Mouse (Mus musculus) thymus, postnatal 0 days (tissue): ENCODE results near the gene Spen. TPM values are rescaled to one million over a fixed set of nuclear protein-coding genes. Genes with fewer than 3 reads are reported as not detected.
A peak's percentile ranks its signal among the peaks of the same experiment; 100 is the strongest.

Source experiments
- DNase-seq: peaks from one replicate; pipeline ENCODE4 v3.0.0-alpha.2; 2015; ENCODE audit warnings: low spot score
- polyA plus RNA-seq: library from polyadenylated mRNA; unstranded; fragments of >200 nt; fragmentation: Nextera tagmentation; extraction: Ambion mirVana; gene quantifications from 2 replicates; pipeline ENCODE4 v1.2.1, GENCODE M21; 2015

Gene Spen
- polyA plus RNA-seq, 1 experiment from 2014 or later, result 9.3 TPM

GRCm38 (mm10) chr4:141530979-141531378, 7.4 kb downstream of the Spen start:
- DNase-seq, result no peak

GRCm38 (mm10) chr4:141528938-141529337, 9.5 kb downstream of the Spen start:
- no peak for DNase-seq

DNA sequence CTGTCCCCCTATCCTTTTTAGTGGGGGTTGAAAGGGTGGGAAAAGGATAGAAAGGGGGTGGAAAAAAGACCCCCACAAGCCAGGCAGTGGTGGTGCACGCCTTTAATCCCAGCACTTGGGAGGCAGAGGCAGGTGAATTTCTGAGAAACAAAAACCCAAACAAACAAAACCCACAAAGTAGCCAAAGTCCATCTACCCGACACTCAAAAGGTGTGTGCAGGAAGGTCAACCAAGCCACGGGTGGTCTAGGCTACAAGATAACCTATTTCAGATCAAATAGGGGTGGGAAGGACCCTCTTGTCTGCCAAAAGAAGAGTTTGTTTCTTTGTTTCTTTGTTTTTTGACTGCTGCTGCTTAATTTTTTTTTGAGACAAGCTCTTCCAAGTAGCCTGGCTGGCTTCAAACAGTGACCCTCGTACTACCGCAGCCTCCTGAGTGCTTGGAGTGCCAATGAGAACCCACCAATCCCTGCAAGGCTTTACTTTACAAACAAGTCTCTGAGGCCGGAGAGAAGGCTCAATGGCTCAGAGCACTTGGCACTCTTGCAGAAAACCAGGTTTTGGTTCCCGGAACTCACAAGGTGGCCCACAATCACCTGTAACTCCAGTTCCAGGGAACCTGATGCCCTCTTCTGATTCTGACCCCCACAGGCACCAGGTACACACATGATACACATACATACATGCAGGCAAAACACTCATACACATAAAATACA, 11.3 kb downstream of the Spen start:
- DNase-seq, result no peak

GRCm38 (mm10) chr4:141525940-141526339, 12.5 kb downstream of the Spen start:
- no peak for DNase-seq

DNA sequence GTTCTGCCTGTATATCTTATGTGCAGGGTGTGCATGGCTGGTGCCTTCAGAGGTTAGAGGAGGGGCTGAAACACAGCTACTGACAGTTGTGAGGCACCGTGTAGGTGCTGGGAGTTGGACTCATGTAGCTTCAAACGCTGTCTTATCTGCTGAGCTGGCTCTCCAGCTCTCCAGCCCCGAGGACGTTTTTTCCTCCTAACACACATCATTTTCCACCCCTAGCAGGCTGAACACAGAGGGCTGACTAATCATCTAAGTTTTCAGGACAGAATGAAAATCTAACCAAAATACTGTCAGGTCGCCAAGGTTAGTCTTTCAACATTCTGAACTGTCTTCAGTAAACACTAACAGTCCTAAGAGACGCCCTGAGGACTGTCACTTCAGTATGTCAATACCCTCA, 13.7 kb downstream of the Spen start:
- DNase-seq, result no peak

- no peak for DNase-seq
Measured at GRCm38 (mm10) chr4:141523128-141523527, 15.3 kb downstream of the Spen start.

DNA sequence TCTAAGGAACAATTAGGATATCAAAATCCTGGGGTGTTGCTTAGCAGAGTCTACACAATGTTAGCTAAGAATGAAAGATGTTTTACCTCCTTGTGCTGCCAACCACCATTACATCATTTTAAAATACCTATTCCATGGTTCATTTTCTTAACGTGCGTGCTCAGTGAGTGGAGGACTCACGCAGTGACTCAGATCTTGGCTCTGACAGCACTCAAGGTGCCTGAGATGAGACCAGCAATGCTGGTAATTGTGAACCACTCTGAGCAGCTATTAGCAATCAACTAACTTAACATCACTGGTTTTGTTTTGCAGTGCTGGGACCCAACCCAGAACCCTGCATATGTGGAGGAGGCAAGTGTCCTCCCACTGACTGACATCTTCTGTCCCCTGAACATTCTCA, 20.0 kb downstream of the Spen start:
- DNase-seq, result no peak

DNA sequence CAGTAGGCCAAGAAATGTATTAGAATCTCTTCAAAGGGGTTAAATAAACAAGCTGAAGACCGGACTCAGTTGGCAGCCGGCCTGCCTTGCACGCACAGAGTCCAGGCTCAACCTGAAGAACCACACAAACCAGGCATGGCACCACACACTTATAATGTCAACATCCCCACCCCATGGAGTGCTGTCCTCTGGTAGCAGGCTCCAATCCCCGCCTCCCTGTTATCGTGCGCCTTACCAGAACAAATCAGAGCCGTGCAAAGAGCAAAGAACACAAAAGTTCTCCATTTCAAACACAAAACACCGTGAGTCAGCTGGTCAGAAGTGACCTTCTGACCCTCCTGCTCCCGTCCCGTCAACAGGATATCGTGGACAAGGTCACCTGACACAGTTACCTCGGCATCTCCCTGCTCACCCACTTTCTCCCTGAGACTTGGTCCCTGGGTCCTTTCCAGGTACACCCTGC, 24.2 kb downstream of the Spen start:
- no peak for DNase-seq

DNA sequence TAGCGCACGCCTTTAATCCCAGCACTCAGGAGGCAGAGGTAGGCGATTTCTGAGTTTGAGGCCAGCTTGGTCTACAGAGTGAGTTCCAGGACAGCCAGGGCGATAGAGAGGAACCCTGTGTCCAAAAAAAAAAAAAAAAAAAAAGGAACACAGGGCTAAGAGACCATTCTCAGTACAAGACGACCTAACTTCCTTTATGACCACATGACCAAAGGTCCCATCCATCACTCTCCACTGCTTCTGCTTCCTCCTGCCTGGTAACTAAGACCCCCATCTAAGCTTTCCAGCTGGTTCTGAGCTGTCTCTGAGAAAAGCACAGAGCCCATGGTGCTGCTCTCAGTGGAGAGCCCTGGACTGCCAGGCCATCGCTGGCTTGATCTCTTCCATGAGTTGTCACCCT, 26.3 kb downstream of the Spen start:
- no peak for DNase-seq

- DNase-seq, result no peak
Measured at GRCm38 (mm10) chr4:141510457-141510856, 27.9 kb downstream of the Spen start.

DNA sequence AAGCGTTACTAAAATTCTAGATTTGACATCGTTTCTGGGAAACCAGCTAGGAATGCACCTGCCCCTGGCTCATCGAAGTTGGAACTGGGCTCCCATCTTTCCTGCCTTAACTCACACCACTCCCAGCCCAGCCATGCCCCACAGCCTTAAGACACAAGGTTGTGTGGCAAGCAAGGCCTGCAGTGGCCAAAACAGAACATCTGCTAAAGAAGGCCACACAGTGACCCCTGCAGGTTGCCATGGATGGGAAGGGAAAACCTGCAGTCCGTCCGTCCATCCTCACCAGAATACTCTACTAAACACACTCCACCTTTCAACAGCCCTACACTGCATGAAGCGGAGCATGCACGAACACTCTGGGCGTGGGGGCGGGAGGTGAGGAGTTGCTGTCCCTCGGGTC, 31.5 kb downstream of the Spen start:
- DNase-seq, result no peak

DNA sequence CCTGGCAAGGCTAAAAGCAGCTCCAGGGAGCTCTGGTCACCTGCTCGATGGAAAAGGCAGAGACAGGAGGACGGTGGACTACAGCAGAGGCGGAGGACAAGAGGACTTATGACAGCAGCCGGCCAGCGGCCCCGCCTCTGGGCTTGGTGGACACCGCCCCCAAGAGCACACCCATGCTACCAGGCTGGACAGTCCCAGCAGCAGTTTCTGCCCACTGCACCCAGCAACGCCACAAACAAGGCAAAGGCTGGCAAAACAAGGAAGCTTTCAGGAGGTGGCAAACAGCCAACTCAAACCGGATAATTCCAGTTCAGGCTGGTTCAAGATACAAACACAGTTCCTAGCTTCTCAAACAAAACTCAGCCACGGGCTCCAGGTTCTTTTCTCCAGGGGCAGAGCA, 32.0 kb downstream of the Spen start:
- no peak for DNase-seq

GRCm38 (mm10) chr4:141505810-141506209, 32.6 kb downstream of the Spen start:
- no peak for DNase-seq

GRCm38 (mm10) chr4:141504471-141504870, 33.9 kb downstream of the Spen start:
- no peak for DNase-seq

GRCm38 (mm10) chr4:141502723-141503122, 35.7 kb downstream of the Spen start:
- no peak for DNase-seq

- no peak for DNase-seq
Measured at GRCm38 (mm10) chr4:141501058-141501457, 37.3 kb downstream of the Spen start.

- no peak for DNase-seq
Measured at GRCm38 (mm10) chr4:141500637-141501036, 37.8 kb downstream of the Spen start.

DNA sequence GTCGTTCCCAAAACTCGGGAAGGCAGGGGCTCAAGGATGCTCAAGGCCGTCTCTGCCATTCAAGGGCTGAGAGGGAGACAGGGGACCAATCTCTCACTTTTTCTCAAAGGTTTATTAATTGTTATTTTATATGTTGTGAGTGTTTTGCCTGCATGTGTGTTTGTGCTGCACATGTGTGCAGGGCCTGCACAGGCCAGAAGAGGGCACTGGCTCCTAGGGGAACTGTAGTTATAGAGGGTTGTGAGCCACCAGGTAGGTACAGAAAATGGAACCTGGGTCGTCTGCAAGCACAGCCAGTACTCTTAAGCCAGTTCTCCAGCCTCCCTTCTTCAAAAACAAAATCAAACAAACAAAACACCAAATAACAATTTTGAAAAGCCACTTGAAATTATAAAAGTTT, 49.7 kb downstream of the Spen start:
- peak; percentile 56 for DNase-seq

DNA sequence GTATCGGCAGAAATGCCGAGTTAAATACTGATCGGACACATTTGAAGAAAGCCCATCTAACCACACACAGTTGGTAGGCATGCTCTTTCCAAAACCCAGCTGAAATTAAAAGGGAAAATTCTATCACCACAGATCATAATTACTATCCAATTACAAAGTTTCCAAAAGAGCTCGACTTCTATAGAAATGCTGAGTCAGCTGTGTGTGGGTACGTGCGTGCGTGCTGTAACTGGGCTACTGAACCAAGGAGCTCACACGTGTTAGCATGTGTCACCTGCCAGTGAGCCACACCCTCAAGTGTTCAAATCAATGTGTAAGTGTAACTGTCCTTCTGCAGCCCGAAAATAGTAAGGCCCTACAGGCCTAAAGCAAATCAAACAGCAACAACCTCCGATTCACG, 50.8 kb downstream of the Spen start:
- DNase-seq, result no peak

DNA sequence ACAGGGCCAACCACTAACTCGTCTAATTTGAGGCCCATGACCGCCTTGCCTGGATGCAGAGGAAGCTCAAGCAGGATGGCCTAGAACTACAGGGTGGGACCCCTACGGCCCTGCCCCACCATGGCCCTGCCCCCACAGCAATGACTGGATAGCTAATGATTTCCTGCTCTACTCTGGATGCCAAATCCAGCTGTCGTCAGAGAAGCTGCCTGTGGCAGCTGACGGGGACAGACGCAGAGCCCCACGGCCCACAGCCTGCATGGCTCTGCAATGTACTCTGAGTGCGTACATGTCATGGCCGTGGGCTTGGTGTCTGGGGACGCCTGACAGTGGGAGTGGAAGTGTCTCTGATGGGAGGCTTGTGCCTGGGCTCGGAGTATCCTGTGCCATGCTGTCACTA, 54.3 kb downstream of the Spen start:
- DNase-seq, result no peak

- no peak for DNase-seq
Measured at GRCm38 (mm10) chr4:141479411-141479810, 59.0 kb downstream of the Spen start.

GRCm38 (mm10) chr4:141478794-141479193, 59.6 kb downstream of the Spen start:
- DNase-seq, result no peak

- DNase-seq, result no peak
Measured at GRCm38 (mm10) chr4:141478225-141478624, 60.2 kb downstream of the Spen start.

DNA sequence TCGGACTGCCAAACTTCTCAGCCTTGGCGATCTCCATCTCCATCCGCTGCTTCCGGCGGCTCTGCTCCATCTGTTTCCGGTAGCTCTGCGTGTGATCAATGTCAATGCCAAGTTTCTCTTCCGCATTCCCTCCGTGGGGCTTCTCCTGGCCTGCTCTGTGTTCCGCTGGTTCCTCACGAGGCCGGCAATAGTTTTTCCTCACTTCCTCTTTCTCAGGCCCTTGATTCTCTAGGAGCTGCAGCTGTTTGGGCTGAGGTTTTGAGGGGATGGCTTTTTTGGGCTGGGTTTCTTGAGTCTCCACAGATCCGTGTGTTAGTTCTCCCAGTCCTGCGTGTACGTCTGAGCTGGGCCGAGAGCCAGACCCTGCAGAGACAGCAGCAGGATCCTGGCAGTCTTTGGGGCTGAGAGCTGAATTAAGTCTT, 60.7 kb downstream of the Spen start:
- peak; percentile 5 for DNase-seq
